Mouse (Mus musculus) CD4-positive, CD25-positive, alpha-beta regulatory T cell (primary cell): ENCODE results near the gene Gm32742. TPM values are rescaled to one million over a fixed set of nuclear protein-coding genes. Genes with fewer than 3 reads are reported as not detected.

Source experiments
- polyA plus RNA-seq: library from polyadenylated mRNA; unstranded; fragments of 100-300 nt; shearing (Covaris generic); gene quantifications from one replicate; pipeline ENCODE4 v1.2.1, GENCODE M21; 2017

The Gm32742 gene
- polyA plus RNA-seq: not detected

DNA sequence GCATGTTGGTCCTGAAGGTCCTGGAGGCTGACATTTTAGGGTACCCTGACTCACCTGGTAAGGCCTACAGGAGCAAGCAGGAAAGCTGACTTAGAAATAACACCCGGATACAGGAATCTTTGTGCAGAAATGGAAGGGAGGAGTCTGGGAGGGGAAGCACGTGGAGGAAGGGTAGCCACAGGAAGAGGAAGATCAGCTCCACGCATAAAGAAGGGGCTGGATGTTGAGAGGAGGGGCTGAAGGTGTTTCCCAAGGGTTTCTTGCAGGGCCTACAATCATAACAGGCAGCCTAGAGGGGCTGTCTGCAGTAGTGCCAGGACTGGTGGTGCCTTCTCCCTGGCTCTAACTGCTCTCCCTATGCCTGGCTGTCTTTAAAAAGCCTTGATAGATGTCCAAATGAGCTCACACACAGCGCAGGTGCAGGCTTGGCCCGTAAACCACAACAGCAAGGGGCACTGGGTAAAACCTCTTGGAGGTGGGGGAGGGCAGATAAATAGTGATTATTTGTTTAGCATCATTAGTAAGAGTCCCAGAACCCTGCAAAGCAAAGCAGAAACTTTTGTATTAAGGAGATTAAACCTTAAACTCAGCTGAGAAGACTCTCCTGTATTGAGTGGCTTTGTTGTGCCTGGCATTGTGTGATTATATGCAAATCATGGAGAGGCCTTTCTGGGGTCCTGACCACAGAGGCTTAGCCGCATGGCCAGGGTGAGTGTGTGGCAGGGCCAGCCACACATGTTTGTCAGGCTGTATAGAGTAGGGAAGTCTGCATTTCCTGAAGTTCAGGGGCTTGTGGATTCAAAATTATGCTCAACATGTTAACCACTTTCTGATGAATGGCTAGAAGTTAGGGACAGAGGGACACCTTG, at the start of gene Gm32742:
TSS of gene Gm32742 (minus strand) at position 206 of the 869 bp plus-strand sequence.

DNA sequence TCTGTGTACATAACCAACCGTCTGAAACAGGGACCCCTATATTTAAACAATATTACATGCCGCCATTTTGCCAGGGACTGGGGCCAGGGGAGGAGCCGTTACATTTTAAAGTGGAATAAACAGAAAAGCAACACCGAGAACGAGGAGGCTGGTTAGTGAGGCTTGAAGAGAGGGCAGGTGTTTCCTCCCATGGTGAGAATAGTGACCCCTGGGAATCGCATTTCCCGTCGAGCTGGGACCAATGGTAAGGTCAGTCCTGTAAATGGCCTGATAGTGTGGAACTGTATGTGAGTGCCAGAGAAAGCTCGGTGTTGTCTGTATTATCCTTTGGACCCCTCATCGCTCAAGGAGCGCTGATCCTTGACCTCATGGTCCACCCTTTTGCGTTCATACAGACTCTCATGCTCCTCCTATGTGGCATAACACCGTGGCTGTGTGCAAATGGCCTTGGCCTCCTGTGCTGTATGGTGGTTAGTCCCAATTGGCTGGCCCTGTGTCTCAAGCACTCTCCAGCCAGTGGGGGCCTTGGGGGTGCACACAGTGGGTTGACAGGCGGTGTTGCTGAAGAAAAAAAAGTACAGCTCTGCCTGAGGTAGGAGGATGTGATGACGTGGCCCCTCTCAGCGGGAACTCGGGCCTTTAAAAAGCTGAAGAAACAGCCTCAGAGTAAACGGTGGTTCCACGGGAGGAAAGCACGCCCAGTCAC, 47.9 kb upstream of the Gm32742 start, which contains the start of gene Pou2af1:
TSS of gene Pou2af1 (plus strand) at position 686 of the 706 bp plus-strand sequence.

DNA sequence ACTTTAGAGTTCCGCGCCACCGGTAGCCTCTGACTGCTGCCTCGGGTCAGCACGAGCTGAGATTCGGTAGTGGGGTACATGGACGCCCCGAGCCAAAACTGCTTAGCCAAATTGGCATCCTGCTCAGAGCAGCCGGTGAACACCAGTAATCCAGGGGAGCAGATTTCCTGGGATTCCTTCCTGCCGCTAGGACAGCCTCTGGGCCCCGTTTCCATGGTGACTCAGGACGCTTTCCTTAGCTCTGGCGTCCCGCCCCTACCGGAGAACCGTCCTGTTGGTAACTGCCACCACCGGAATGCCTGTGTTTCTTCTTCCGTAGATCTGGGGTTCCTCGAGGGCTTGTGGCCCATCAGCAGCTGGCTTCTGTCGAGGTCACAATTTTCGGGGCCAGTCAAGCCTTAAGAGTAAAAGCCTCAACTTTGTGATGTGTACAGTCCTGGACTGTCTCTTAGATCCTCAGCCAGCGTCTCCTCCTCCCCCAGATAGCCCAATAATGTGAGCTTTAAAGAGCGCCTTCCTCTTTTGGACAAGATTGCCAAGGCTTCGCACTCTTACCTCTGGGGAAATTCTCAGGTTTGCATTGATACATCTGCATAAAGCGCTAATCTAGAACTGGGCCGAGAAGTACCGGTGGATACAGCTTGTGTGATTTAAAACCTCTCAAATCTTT, 63.4 kb downstream of the Gm32742 start, which contains the start of gene 4833427G06Rik:
TSS of gene 4833427G06Rik (minus strand) at position 323 of the 670 bp plus-strand sequence.

Other genes starting within 250 kb of the Gm32742 start
- gene Sik2, start 156.4 kb downstream of the Gm32742 start, polyA plus RNA-seq: 36.6 TPM
- not detected for gene Btg4, start 104.6 kb downstream of the Gm32742 start, polyA plus RNA-seq
- not detected for gene Layn, start 88.4 kb downstream of the Gm32742 start, polyA plus RNA-seq
- gene 4833427G06Rik, start 63.4 kb downstream of the Gm32742 start, polyA plus RNA-seq: not detected
- gene Pou2af1, start 48.2 kb upstream of the Gm32742 start, polyA plus RNA-seq: 3.2 TPM
- gene Colca2, start 113.1 kb upstream of the Gm32742 start, polyA plus RNA-seq: not detected
- not detected for gene 1810046K07Rik, start 163.4 kb upstream of the Gm32742 start, polyA plus RNA-seq